Mouse (Mus musculus) activated CD4-positive, CD25-positive, alpha-beta regulatory T cell, adult 4 months (primary cell): ENCODE results near the gene Retreg1. TPM values are rescaled to one million over a fixed set of nuclear protein-coding genes. Genes with fewer than 3 reads are reported as not detected.
A peak's percentile ranks its signal among the peaks of the same experiment; 100 is the strongest.

Source experiments
- ATAC-seq: one replicate; pipeline ENCODE4 v1.8.0; 2017
- polyA plus RNA-seq, 2 experiments: library from polyadenylated mRNA; unstranded; fragments of 100-300 nt; shearing (Covaris generic); gene quantifications; one replicate each; pipeline ENCODE4 v1.2.1; 2017

Retreg1 gene
- polyA plus RNA-seq, 2 experiments from 2014 or later: 58.2 to 69.6 TPM

GRCm38 (mm10) chr15:25922007-25922406 lies 79.0 kb downstream of the Retreg1 start:
- no peak for ATAC-seq

GRCm38 (mm10) chr15:25923916-25924315 lies 80.9 kb downstream of the Retreg1 start:
- no peak for ATAC-seq

- no peak for ATAC-seq
Measured at GRCm38 (mm10) chr15:25926171-25926570, 83.2 kb downstream of the Retreg1 start.

- no peak for ATAC-seq
Measured at GRCm38 (mm10) chr15:25927106-25927505, 84.1 kb downstream of the Retreg1 start.

- ATAC-seq: no peak
Measured at GRCm38 (mm10) chr15:25928001-25928400, 85.0 kb downstream of the Retreg1 start.

DNA sequence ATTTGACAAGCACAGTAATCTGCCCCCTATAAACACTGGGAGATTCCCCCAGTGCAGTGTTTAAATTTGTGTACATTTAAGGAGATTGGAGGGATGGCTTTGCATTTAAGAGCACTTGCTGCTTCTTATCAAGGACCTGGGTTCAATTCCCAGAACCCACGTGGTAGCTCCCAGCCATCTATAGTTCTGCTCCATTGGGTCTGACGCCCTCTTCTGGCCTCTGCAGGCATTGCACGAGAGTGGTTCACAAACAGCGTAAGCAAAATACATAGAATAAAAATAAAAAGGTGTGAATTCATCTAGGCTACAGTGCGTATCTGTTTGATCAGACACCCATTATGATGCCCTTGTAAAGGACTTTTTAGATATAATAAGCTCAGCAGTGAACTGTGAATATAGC lies 85.9 kb downstream of the Retreg1 start:
- ATAC-seq: no peak

- no peak for ATAC-seq
Measured at GRCm38 (mm10) chr15:25929518-25929917, 86.5 kb downstream of the Retreg1 start.

DNA sequence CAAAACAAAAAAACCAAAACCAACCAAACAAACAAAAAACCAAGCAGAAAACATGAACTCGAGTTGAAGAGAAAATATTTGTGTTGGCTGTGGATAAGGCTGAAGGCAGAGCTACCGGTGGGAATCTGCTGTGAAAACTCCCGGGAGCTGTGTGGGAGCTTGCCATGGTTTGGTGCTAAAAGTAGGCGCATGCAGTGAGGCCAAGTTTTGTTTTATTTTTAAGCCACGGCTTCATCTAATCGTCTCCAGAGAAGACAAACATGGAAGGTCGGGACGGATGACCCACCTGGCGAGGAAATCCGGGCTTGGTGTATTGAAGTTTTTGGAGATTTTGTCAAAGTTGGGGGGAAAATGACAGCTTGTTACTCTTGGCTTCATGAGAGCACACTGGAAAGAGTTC lies 87.0 kb downstream of the Retreg1 start:
- no peak for ATAC-seq

DNA sequence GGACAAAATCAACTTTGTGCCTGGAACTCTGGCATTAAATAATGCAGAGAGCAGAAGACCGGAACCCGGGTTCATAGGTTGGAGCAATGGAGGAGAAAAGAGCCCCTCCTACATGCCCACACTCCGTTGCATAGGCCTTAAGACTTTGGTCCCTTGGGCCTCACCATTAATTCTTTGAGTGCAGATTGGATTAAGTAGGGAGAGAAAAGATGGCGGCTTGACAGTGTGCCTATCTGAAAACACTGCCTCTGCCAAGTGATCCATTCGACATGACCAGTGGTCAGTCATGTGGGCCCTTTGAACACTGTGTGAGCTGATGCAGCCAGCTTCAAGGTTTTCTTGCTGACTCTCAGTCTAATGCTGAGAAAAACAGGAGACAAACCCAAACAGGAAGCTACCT lies 87.7 kb downstream of the Retreg1 start:
- no peak for ATAC-seq

GRCm38 (mm10) chr15:25932497-25932896 lies 89.5 kb downstream of the Retreg1 start:
- no peak for ATAC-seq

DNA sequence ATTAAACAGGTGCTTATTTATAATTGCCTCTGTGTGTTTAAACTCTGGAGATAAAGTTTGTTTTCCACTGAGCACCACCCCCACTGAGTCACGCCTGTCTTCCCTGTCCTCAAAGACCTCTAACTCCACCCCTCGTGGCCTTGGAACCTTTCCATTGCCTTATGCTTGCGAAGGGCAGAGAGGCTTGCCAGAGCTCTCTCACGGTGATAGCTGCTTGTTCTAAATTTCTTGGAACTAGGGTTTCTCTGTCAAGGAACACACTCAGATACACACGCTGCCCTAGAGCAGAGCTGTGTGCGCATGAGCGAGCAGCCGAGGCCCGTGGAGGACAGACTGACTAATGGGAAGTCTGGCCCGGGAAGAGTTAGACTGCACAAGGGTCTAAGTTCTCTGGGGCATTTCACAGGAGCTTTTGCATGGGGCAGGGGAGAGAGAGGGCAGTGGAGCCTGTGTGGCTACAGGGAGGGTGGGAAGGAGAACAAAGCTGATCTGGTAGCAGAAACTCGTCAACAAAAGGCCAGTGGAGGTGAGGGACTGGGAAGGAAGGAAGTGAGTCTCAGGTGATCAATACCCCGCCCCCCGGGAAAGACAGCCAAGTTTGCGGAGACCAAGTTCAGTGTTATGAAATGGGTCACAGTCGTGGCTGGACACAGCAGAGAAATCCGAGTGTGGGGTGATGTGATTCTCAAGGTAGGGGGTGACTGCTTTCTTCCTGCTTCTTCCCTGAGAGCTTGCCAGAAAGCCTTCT lies 90.1 kb downstream of the Retreg1 start:
- ATAC-seq: peak; percentile 16

DNA sequence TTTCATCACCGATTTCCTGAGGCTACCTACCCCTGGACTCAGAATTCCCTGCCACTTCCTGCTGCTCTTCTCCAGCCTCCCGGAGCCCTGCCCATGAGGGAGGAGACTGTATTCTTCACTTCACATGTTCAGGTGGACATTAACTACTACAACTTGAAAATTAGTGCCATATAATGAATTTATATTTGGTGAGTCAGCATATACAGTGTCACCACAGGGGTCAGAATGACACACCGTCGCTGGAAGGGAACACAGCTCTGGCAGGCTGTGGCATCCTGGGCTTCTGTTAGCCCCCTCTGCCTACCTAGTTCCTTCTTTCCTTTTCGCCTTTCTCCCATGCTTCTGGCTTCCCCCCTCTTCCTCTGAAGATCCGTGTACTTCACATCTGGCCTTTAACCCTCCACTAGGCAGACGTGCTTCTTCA lies 90.7 kb downstream of the Retreg1 start:
- no peak for ATAC-seq

- no peak for ATAC-seq
Measured at GRCm38 (mm10) chr15:25934411-25934810, 91.4 kb downstream of the Retreg1 start.

- ATAC-seq: no peak
Measured at GRCm38 (mm10) chr15:25938496-25938895, 95.5 kb downstream of the Retreg1 start.

DNA sequence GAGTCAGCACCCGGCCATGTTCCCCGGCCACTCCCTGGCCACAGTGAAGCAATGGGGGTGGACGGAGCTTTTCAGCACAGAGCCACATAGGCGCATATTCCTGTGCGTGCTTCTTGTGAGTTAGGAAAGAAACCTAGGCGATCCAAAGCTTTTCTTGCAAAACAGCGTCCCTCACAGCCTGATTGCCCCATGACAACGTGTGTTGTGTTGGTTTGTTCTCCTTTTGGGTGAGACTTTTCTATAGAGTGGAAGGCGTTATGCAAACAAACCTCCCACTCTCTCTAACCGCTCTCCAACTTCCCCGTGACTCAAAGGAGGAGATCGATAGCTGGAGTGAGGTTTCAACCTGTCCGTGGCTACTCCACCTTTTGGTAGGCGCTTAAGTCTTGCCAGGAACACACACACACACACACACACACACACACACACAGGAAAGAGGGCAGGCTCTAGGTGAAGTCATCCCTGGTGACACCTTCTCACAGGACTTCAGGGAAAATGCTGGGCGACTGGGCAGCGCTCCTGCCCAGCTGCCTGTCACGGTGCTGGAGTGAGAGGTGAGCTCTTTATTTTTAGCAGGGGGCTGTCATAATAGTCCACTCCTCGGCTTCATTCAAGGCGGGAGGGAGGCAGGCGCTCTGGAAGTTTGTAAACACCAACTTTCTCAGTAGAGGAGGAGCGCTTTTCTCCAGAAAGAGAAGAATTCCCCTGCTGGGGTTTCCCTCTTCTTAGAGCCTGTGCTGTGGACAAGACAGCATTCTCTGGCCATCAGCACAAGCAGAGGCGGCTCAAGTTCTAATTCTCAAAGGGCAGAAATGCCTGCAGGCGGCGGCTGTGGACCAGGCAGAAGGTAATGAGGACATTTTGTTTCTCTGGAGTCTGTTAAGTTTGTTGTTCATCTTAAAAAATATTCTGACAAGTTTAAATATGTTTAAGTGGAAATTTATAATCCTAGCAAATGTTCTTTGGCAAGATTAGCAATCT lies 97.7 kb downstream of the Retreg1 start:
- ATAC-seq: no peak

DNA sequence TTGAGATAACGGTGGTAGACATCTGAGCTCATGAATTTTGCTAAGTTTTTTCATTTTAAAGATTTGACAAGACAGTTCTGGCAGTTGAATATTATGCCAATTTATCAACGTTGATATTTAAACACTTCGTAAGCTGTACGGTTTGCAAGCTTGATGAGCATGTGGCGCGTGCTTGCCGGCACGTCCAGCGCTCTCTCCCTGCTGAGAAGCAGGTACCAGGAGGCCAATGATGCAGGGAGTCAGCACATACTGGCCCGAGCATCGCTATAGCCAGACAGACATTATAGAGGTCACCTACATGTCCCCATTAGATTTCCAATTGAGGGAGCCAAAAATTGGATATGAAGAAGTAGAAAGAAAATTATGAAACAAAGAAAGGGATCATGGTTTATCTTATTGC lies 98.5 kb downstream of the Retreg1 start:
- no peak for ATAC-seq

DNA sequence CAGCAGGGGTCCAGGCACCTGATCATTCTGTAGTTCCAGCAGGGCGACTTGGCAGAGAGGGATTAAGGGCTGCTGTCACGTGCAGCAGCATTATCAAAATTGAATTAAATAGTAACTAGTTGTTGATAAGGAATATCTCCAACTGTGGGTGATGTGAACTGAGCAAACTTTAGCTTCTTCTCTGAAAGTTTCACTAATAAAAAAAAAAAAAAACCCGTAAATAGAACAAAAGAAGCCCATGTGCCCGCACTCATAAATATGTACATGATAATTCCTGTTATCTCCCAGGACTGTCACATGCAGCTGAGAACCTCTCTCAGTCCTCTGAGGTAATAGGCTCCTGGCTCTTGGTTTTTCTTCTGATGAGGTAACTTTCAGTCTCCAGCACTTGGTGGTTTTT lies 99.4 kb downstream of the Retreg1 start:
- ATAC-seq: no peak

DNA sequence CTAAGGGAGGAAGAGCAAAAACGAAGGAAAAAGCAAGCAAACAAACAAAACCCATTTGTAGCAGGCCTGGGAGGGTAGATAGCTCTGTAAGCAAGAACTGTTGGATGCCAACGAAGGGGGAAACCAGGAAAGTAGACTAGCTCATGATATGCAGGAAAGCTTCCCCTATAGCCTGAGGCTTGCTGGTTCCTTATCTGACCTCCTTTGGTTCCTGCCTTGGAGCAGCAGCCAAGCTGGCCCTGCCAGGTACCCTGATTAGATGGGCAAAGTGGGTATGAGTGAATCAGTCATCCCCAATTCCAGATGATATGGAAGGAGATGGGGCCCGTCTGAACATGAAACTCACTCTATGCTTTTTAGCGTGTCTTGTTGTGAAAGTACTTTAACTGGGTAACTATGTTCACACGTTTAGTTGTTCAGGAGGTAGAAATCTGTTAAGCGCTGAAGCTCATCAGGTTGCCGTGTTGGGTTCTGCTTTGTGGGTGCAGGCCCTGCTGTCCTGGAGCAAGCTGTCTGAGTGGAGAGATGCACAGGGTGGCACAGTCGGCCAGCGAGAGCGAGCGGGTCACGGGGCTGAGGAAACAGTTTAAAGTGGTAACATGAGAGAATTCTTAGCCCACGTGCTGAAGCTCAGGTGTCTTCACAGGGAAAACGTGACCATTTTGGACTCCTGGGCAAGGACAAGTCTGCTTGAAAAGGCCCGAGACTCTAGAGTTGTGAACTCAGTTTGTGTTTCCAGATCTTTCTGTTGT lies 100.6 kb downstream of the Retreg1 start:
- ATAC-seq: no peak

DNA sequence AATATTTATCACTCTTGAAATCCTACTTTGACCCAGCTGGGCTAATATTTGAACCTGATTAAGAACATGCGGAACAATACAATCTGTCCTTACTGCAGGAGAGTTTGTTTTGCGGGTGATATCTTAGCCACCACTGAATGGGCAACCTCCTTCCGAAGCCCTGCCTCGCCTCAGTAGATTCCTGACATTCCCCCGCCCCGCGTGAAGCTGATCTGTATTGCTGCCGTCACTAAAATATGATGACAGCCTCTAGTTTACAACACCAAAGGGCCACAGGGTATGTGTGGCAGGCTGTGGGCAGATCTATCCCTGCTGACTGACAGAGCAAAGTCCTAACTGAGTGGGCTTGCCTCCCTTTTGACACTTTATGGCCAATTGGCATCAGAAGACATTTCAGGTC lies 102.2 kb downstream of the Retreg1 start:
- no peak for ATAC-seq

DNA sequence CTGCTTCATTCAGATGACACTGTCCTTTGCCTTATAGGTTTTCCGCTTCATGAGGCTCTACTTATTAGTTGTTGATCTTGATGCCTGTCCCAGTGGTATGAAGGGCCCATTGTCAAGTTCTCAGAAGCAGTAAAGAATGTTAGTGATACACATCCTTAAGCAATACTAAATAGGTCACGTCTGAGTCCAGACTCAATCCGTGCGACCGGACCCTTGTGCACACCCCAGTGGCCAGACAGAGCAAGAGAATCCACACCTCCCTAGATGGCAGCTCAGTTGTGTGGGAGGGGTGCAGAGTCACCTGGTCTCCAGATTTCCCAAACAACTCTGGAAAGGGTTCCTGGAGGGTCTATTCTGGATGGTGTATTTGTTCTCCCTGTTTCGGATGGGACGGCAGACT lies 103.5 kb downstream of the Retreg1 start:
- ATAC-seq: no peak

DNA sequence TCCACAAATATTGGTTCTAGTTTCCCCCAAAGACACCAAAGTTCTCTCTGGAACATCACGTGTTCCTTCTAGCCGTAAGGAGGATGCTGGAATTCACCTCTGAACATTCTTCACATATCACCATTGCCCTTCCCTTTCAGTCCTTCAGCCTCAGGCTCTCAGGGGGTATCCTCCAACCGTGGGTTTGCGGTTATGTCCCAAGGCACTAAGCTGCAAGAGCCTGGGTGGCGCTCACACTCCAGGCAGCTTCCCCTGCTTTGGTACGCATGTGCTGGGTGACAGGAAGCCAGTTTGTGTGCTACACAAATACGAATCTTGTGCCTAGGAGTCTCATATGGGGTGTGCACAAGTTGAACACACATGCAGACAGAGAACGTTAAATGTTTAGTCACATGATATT lies 104.4 kb downstream of the Retreg1 start:
- ATAC-seq: no peak

DNA sequence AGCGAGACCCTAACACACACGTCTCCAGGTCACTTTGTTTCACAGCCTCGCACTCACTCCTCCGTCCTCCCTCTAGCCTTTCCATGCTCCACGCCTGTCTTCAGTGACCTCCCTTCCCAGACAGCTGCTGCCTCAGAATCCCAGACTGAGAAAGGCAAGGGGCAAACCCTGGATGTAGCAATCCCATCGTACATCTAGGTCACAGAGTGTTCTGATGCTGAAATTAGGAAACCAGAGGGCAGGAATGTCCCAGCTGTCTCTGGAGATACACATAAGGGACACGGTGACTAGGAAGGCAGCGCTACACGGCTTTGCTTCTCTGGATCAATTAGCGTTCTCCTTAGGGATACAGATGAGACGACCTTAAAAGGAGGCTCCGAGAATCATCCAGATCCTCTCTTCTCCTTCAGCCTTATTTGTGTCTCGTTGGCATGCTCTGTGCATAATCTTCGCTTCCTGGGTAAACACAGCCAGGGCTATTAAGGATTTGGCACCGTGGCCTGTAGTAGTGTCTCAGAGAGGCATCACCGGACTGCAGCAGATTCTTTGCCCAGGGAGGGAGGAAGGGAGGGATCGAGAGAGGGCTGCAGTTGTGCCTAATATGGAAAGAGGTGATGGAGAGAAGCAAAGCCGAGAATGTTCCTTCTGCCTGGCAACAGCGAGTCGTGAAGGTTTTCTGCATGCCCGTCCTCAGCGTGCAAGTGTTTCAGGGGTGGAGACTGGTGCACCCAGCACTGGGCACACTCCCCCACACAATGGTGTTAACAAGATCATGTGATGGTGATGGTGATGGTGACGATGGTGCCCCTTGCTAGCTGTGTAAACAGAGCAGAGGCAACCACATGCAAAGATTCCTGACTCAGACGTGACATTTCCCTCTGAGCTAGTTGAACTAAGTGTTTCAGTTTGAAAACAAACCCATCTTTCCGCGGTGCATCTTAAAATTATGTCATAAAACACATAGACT lies 105.6 kb downstream of the Retreg1 start:
- ATAC-seq: peak; percentile 80
